Mouse (Mus musculus) heart, postnatal 0 days (tissue): Measurements from ENCODE around the gene Txnl4b.
A peak's percentile ranks its signal among the peaks of the same experiment; 100 is the strongest.

ENCODE experiments used
- CTCF ChIP-seq: IDR thresholded peaks from 2 replicates; pipeline ENCODE4 v1.5.1; 2016; ENCODE audit warnings: antibody characterized with exemption, control low read depth, low read depth
- EP300 ChIP-seq: IDR thresholded peaks from 2 replicates; pipeline ENCODE4 v1.6.1; 2016; ENCODE audit warnings: antibody characterized with exemption, low read depth

DNA sequence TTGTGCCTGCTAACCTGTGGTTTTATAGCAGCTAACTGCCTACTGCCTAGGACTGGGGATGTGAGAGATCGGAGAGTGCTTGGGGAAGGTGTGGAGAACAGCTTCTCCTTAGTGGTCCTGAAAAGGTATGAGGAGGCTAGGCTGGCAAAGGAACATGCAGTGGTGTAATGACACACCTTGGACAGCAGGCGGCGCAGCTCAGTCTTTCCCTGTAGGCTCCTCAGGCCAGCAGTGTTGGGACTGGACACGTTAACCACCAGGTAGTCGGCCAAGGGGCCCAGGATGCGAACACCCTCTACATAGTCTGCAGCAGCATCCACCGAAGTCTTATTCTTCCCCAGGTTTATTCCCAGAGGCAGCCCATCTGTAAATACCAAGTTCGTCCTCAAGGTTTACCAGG, 30.2 kb downstream of the Txnl4b start:
- no peak for TF ChIP-seq EP300
- peak; percentile 67 for TF ChIP-seq CTCF
